Mouse (Mus musculus) liver, adult 10 weeks (tissue): ENCODE data around the gene Ugdh. TPM values are rescaled to one million over a fixed set of nuclear protein-coding genes. Genes with fewer than 3 reads are reported as not detected.

Experiments used
- polyA plus RNA-seq: library from polyadenylated mRNA; stranded (reverse); fragments of 350-450 nt; fragmentation: Illumina TruSeq; extraction: RNeasy Lipid Tissue Mini Kit (QIAGEN cat#74804); gene quantifications from one replicate; pipeline ENCODE4 v1.2.3, GENCODE M21; 2014; ENCODE audit warnings: low read depth, low replicate concordance

The Ugdh gene
- polyA plus RNA-seq, result 256 TPM

DNA sequence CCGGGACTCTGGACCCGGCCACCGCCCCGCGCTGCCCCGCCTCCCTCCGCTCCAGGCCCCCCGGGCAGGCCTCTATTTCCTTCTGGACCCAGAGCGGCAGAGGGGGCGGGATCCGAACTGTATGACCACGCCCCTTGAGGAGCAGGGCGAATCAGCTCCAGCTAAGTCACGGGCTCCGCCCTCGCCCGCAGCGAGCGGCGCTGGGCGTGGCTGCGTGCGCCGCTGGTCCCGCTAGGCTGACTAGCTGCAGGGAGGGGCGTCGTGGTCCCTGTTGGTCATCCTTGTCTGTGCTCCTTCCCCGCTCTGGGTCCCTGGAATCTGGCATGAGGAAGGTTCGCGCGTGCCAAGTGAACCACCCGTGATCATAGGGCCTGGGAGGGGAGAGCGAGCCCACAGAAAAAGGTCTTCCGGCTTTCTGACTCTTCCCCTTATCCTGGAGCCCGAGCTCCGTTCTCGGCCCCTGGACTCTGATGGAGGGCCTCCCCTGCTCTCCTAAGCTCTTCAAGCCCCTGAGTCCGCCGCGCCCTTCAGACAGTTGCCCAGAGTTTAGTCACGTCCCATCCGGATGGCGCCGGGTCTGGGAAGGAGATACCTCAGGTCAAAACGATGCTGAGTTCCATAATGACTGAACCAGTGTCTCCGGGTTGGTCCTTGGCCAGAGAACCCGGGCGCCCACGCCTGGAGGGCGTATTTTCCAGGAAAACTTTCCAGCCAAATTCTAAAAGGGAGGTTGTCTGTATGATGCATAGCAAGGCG, at the start of gene Ugdh:
Ugdh (minus strand) TSS at position 144 of the 756 bp plus-strand sequence.

DNA sequence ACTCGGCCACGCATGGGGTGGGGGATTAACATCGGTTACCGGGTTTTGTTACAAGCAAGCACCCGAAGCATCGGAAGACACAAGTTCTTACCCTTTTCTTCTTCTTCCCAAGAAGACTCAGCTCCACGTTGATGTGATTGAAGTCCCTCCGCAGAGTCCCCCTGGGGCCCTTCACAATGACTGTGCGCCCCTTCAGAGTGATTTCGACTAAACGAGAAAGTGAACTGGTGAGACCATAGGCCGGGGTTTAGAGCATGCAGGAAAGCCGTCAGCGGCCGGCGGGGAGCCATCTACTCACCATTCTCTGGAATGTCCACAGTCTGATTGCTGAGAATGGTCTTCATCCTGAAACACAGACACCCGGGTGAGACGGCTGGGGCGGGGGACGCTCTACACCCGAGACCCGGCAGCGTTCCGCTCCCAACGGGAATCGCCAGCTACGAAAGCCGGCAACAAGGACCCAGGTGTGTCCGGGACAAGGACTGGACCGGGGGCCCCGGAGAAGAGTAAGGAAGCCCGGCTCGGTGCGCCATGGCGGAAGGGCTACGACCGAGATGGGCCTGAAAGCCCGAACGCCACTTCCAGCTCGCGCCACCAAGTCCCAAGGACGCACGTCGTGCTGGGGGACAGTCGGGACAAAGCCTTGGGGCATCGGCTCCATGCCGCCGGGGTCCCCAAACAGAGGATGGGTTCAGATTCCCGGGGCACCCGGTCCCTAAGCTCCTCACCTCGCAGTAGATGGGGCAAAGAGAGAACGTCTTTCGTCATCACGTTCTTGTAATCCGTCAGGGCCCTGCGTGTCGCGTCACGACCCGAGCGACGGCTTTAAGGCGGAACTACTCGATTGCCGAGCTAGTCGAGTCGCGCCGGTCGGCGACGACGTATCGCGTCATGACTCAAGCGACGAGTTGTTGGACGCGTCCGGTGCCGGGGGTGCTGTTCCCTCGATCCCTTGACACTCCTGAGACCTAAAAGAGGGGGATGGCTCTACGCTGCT, 44.8 kb downstream of the Ugdh start, which contains the start of the genes Rpl9 and Lias:
Rpl9 (minus strand) TSS at position 797 of the 997 bp plus-strand sequence.
Lias (plus strand) TSS at position 850 of the 997 bp plus-strand sequence.

Other genes with a start within 250 kb of the Ugdh start
- gene Wdr19, start 236.3 kb downstream of the Ugdh start, polyA plus RNA-seq, result 1.4 TPM
- 9.8 TPM for gene Rfc1, start 100.3 kb downstream of the Ugdh start, polyA plus RNA-seq
- 15.2 TPM for gene Klb, start 87.6 kb downstream of the Ugdh start, polyA plus RNA-seq
- gene Rpl9, start 44.5 kb downstream of the Ugdh start, polyA plus RNA-seq, result 270 TPM
- gene Lias, start 44.5 kb downstream of the Ugdh start, polyA plus RNA-seq, result 57.4 TPM
- not detected for gene Gm43552, start 56.9 kb upstream of the Ugdh start, polyA plus RNA-seq
- 101 TPM for gene Smim14, start 101.2 kb upstream of the Ugdh start, polyA plus RNA-seq
- 75.0 TPM for gene Ube2k, start 101.3 kb upstream of the Ugdh start, polyA plus RNA-seq